In the genomic region with DNA sequence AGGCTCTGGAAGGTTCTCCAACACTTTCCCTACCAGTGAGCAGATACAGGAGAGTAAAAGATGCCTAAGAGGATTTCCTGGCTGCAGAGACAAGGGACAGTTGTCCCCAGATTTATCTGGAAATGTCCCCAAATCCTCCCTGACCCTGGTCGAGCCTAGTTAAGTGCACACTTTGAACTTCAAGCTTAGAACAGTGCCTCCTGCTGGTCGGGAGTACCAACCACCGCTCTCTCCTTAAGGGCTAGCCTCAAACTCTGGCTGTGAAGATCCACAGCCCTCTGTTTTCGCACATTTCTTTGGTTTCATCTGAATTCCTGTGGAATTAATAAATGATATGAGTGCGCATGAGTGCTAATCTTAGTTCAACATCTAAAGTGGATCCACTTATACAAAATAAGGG, we compare ENCODE assay signal across 15 mouse cellular contexts.
A peak's percentile ranks its signal among the peaks of the same experiment; 100 is the strongest.
DNase-seq lines count a peak whose midpoint lies in the region; ATAC-seq and TF ChIP-seq lines count a peak whose summit lies in the region.
"Had no signal": no experiment of that assay in that cellular context is flagged by ENCODE, and none has a peak within 500 bp of the region (broad histone marks: within the 10 kb centered on the region; RNA-seq: fewer than 3 reads in every experiment).

No protein-coding gene starts in this region.

- no peak for ATAC-seq in liver, postnatal 0 days
- ATAC-seq in liver, embryonic 12.5 days: no peak
- no peak for ATAC-seq in hindbrain, embryonic 11.5 days (ENCODE audit: low FRiP score)

- H3K79me2 ChIP-seq in heart, adult 2 months (replicated peaks; ENCODE audit: control insufficient read depth, insufficient read depth, low read length): no peaks in the 10 kb centered on the region

- no peaks in the 10 kb centered on the region for H3K4me1 ChIP-seq in heart, adult 2 months (ENCODE audit: control insufficient read depth, insufficient read depth, low read length)
- no peaks in the 10 kb centered on the region for H3K4me1 ChIP-seq in liver, postnatal 0 days (ENCODE audit: insufficient read depth)
- H3K4me1 ChIP-seq in liver, embryonic 12.5 days: no peaks in the 10 kb centered on the region
- H3K4me1 ChIP-seq in hindbrain, embryonic 11.5 days (replicated peaks; ENCODE audit: control insufficient read depth, insufficient read depth, low read length): no peaks in the 10 kb centered on the region
- H3K4me1 ChIP-seq: heart, embryonic 13.5 days had no signal

- no peak for DNase-seq in heart, adult 2 months
- no peak for DNase-seq in heart, adult 11 months
- DNase-seq in liver, postnatal 0 days: no peak
- peak; percentile 45 for DNase-seq in ES-CJ7 (ENCODE audit: low read depth, low spot score)
- peak; percentile 10 for DNase-seq in lung, postnatal 10 days
- no peak for DNase-seq in gastrocnemius, adult 8-10 months (ENCODE audit: low spot score in 2 of 2)
- DNase-seq in hindbrain, embryonic 11.5 days (ENCODE audit: low spot score): no peak
- DNase-seq: adrenal gland, adult 8-10 months; left cerebral cortex, postnatal 4 days; midbrain, embryonic 14.5 days; right cerebral cortex, adult 18-20 months had no signal

- intact Hi-C loops in heart, adult 2 months (cut with DNase I): loop anchor here (5.0 kb wide), 2 partner anchors 98 to 178 kb away; no protein-coding TSS in a partner anchor

- no peaks in the 10 kb centered on the region for H3K9me3 ChIP-seq in liver, postnatal 0 days (ENCODE audit: low read length)
- H3K9me3 ChIP-seq in liver, embryonic 12.5 days (replicated peaks): no peaks in the 10 kb centered on the region
- H3K9me3 ChIP-seq in hindbrain, embryonic 11.5 days (ENCODE audit: control insufficient read depth, low read length): no peaks in the 10 kb centered on the region
- H3K9me3 ChIP-seq: heart, embryonic 13.5 days; hindbrain, embryonic 12.5 days had no signal

- H3K4me3 ChIP-seq in heart, adult 2 months: no peak overlapping the region
- H3K4me3 ChIP-seq in liver, postnatal 0 days (ENCODE audit: low read depth, low read length): no peak overlapping the region
- H3K4me3 ChIP-seq in liver, embryonic 12.5 days: no peak overlapping the region
- H3K4me3 ChIP-seq in hindbrain, embryonic 11.5 days (ENCODE audit: low read depth, low read length): no peak overlapping the region
- H3K4me3 ChIP-seq: heart, embryonic 13.5 days; hindbrain, embryonic 12.5 days had no signal

- H3K4me2 ChIP-seq in liver, postnatal 0 days (ENCODE audit: low read depth, low read length): no peak overlapping the region
- H3K4me2 ChIP-seq in liver, embryonic 12.5 days: no peak overlapping the region
- no peak overlapping the region for H3K4me2 ChIP-seq in hindbrain, embryonic 11.5 days (replicated peaks; ENCODE audit: low read depth, low read length)
- H3K4me2 ChIP-seq: heart, embryonic 13.5 days; hindbrain, embryonic 12.5 days had no signal

- H3K36me3 ChIP-seq in heart, adult 2 months (ENCODE audit: control insufficient read depth, insufficient read depth, low read length): no peaks in the 10 kb centered on the region
- no peaks in the 10 kb centered on the region for H3K36me3 ChIP-seq in liver, postnatal 0 days (replicated peaks; ENCODE audit: insufficient read depth, low read length)
- H3K36me3 ChIP-seq in liver, embryonic 12.5 days: no peaks in the 10 kb centered on the region
- no peaks in the 10 kb centered on the region for H3K36me3 ChIP-seq in hindbrain, embryonic 11.5 days (ENCODE audit: control insufficient read depth, insufficient read depth, low read length)
- H3K36me3 ChIP-seq: G1E; heart, embryonic 13.5 days; hindbrain, embryonic 12.5 days had no signal

- H3K27ac ChIP-seq in heart, adult 2 months: no peak overlapping the region
- no peak overlapping the region for H3K27ac ChIP-seq in liver, postnatal 0 days (ENCODE audit: low read depth)
- H3K27ac ChIP-seq in liver, embryonic 12.5 days: no peak overlapping the region
- no peak overlapping the region for H3K27ac ChIP-seq in hindbrain, embryonic 11.5 days (ENCODE audit: low read depth, low read length)
- H3K27ac ChIP-seq: heart, embryonic 13.5 days; hindbrain, embryonic 12.5 days had no signal

- TF ChIP-seq CTCF in heart, adult 2 months (IDR thresholded peaks at IDR 0.05): peak; percentile 66
- peak; percentile 23; the same call in 1 of the 2 replicates for TF ChIP-seq CTCF in liver, postnatal 0 days (IDR thresholded peaks at IDR 0.05; ENCODE audit: low read depth)

- TF ChIP-seq EP300 in heart, adult 2 months (IDR thresholded peaks at IDR 0.05; ENCODE audit: insufficient read depth, low read depth, low read length): no peak
- no peak for TF ChIP-seq EP300 in liver, postnatal 0 days (IDR thresholded peaks at IDR 0.05; ENCODE audit: low read depth)

- no peak overlapping the region for H3K9ac ChIP-seq in heart, adult 2 months (ENCODE audit: low read depth, low read length)
- H3K9ac ChIP-seq in liver, postnatal 0 days (replicated peaks): no peak overlapping the region
- no peak overlapping the region for H3K9ac ChIP-seq in liver, embryonic 12.5 days
- H3K9ac ChIP-seq in hindbrain, embryonic 11.5 days (ENCODE audit: low read depth, low read length): no peak overlapping the region
- H3K9ac ChIP-seq: heart, embryonic 13.5 days; hindbrain, embryonic 12.5 days had no signal

- H3K27me3 ChIP-seq in heart, adult 2 months (ENCODE audit: control insufficient read depth, insufficient read depth, low read length): no peaks in the 10 kb centered on the region
- no peaks in the 10 kb centered on the region for H3K27me3 ChIP-seq in liver, postnatal 0 days (ENCODE audit: insufficient read depth, low read length)
- H3K27me3 ChIP-seq in liver, embryonic 12.5 days (replicated peaks): no peaks in the 10 kb centered on the region
- no peaks in the 10 kb centered on the region for H3K27me3 ChIP-seq in hindbrain, embryonic 11.5 days (ENCODE audit: control insufficient read depth, insufficient read depth, low read length)
- H3K27me3 ChIP-seq: heart, embryonic 13.5 days; hindbrain, embryonic 12.5 days had no signal

- 74% methylated on average over 5 of the region's 5 CpGs for WGBS in heart, adult 2 months
- WGBS in liver, postnatal 0 days (ENCODE audit: insufficient replicate concordance): 66% methylated on average over 5 of the region's 5 CpGs
- 68% methylated on average over 5 of the region's 5 CpGs for WGBS in liver, embryonic 12.5 days (ENCODE audit: insufficient replicate concordance)
- 85% methylated on average over 5 of the region's 5 CpGs for WGBS in hindbrain, embryonic 11.5 days

- TF ChIP-seq POLR2A in heart, adult 2 months (IDR thresholded peaks at IDR 0.05; ENCODE audit: insufficient read depth, low read depth, low read length): no peak

Comparison
In these comparisons a context has a peak if more than half of its experiments do, and no peak if none do; other contexts are left out.
1. DNase-seq: peak in ES-CJ7 (single experiment) and lung, postnatal 10 days (single experiment); none in heart, adult 2 months (0 of 2), heart, adult 11 months (single experiment), liver, postnatal 0 days (single experiment), gastrocnemius, adult 8-10 months (0 of 2) and hindbrain, embryonic 11.5 days (single experiment).